In the genomic region with DNA sequence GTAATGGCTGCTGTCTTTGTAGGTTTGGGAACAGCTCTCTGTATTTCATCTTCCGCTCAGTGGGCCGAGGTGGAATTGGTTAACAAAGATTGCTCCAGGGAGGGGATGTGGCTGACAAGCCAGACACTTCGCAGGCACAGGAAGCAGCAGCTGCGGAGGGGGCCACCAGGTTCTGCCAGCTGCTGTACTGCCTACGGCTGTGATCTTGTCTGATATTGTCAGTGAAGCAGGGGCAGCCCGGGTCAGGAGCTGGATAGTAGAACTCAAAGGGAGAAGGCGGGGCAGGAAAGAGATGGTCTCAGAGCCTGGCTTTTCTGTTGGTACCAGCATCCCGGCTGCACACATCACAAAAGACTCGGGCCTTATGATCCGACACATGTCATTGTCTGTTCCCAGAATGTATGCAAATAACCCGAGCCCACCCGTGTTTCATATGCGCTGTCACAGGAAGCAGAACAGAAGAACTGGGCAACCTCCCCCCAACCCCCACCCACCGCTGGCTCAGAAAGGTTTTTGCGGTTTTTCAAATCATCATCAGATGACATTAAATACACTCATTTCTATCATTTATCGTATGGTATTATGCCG, we compare ENCODE assay signal across 10 mouse cellular contexts. TPM values are rescaled to one million over a fixed set of nuclear protein-coding genes. Genes with fewer than 3 reads are reported as not detected.
DNase-seq lines count a peak whose midpoint lies in the region; ATAC-seq lines count a peak whose summit lies in the region.
"Had no signal": no experiment of that assay in that cellular context is flagged by ENCODE, and none has a peak within 500 bp of the region (broad histone marks: within the 10 kb centered on the region; RNA-seq: fewer than 3 reads in every experiment).

No protein-coding gene starts in this region.

- no peaks in the 10 kb centered on the region for H3K9me3 ChIP-seq in heart, embryonic 13.5 days
- no peaks in the 10 kb centered on the region for H3K9me3 ChIP-seq in embryonic facial prominence, embryonic 13.5 days
- no peaks in the 10 kb centered on the region for H3K9me3 ChIP-seq in neural tube, embryonic 15.5 days (replicated peaks)

- no peak for ATAC-seq in heart, embryonic 13.5 days (ENCODE audit: extremely low read depth, insufficient number of reproducible peaks, low FRiP score, low TSS enrichment)
- peak; percentile 91 for ATAC-seq in CD4-positive, CD25-positive, alpha-beta regulatory T cell, adult 4 months
- ATAC-seq in embryonic facial prominence, embryonic 13.5 days (ENCODE audit: insufficient number of reproducible peaks, insufficient read depth, low FRiP score, low TSS enrichment, low read depth) = no peak
- 0 out of 2 replicates have a peak, but pooled peaks have one; percentile 26 for ATAC-seq in neural tube, embryonic 15.5 days (ENCODE audit: low FRiP score)
- no peak for ATAC-seq in erythroid progenitor cell, adult 5-6 weeks (replicated peaks; ENCODE audit: low FRiP score, poor library complexity, severe bottlenecking)
- ATAC-seq: Patski had no signal

- no peak overlapping the region for H3K27ac ChIP-seq in heart, embryonic 13.5 days (replicated peaks)
- no peak overlapping the region for H3K27ac ChIP-seq in embryonic facial prominence, embryonic 13.5 days
- peak overlapping the region; percentile 75 for H3K27ac ChIP-seq in neural tube, embryonic 15.5 days (replicated peaks)

- no peak overlapping the region for H3K4me3 ChIP-seq in heart, embryonic 13.5 days
- no peak overlapping the region for H3K4me3 ChIP-seq in embryonic facial prominence, embryonic 13.5 days
- H3K4me3 ChIP-seq in neural tube, embryonic 15.5 days (replicated peaks) = no peak overlapping the region

- no peaks in the 10 kb centered on the region for H3K27me3 ChIP-seq in heart, embryonic 13.5 days (replicated peaks)
- H3K27me3 ChIP-seq in embryonic facial prominence, embryonic 13.5 days = peaks cover 46% of the 10 kb centered on the region
- H3K27me3 ChIP-seq in neural tube, embryonic 15.5 days (replicated peaks) = no peaks in the 10 kb centered on the region; the same call in 1 of the 2 replicates
- H3K27me3 ChIP-seq: Patski had no signal

- H3K4me1 ChIP-seq in heart, embryonic 13.5 days = peaks cover 46% of the 10 kb centered on the region
- H3K4me1 ChIP-seq in embryonic facial prominence, embryonic 13.5 days = peaks cover 35% of the 10 kb centered on the region
- H3K4me1 ChIP-seq in neural tube, embryonic 15.5 days = peaks cover 59% of the 10 kb centered on the region

- WGBS in heart, embryonic 13.5 days = 33% methylated on average over 17 of the region's 17 CpGs
- 10% methylated on average over 17 of the region's 17 CpGs for WGBS in embryonic facial prominence, embryonic 13.5 days
- 12% methylated on average over 17 of the region's 17 CpGs for WGBS in neural tube, embryonic 15.5 days

- intact Hi-C loops in heart, postnatal 36 days (cut with DNase I) = no loop called here
- intact Hi-C loops in left cerebral cortex, postnatal 36 days (cut with DNase I) = loop anchor here (5.0 kb wide), 1 partner anchor 35 kb away; no protein-coding TSS in a partner anchor

- peak overlapping the region; percentile 15; the same call in 1 of the 2 replicates for H3K9ac ChIP-seq in heart, embryonic 13.5 days
- peak overlapping the region; percentile 44; the same call in 1 of the 2 replicates for H3K9ac ChIP-seq in embryonic facial prominence, embryonic 13.5 days
- peak overlapping the region; percentile 23 for H3K9ac ChIP-seq in neural tube, embryonic 15.5 days (replicated peaks)

- no peaks in the 10 kb centered on the region for H3K36me3 ChIP-seq in heart, embryonic 13.5 days
- H3K36me3 ChIP-seq in embryonic facial prominence, embryonic 13.5 days = no peaks in the 10 kb centered on the region
- no peaks in the 10 kb centered on the region for H3K36me3 ChIP-seq in neural tube, embryonic 15.5 days

- DNase-seq in heart, postnatal 36 days = no peak
- DNase-seq in left cerebral cortex, postnatal 36 days (ENCODE audit: low spot score in 2 of 2) = peak; percentile 32 to 40
- no peak for DNase-seq in kidney, postnatal 36 days

- H3K4me2 ChIP-seq in heart, embryonic 13.5 days = peak overlapping the region; percentile 30
- peak overlapping the region; percentile 39 for H3K4me2 ChIP-seq in embryonic facial prominence, embryonic 13.5 days
- H3K4me2 ChIP-seq in neural tube, embryonic 15.5 days = peak overlapping the region; percentile 29; the same call in 1 of the 2 replicates

RNA-seq across cellular contexts. Expression of a gene that starts 6.4 kb away (rescaled TPM):
- 4.6 and 4.9 TPM in 2 replicates for polyA plus RNA-seq in heart, embryonic 13.5 days (2015; fragmentation: Nextera tagmentation; extraction: Ambion mirVana)
- under 1 TPM; 0.53 to 0.89 TPM for total RNA-seq in heart, postnatal 36 days (2021)
- 1 to 10 TPM in 1 of 2 experiments, under 1 TPM in 1; 0.19 to 2.2 TPM for polyA plus RNA-seq in CD4-positive, CD25-positive, alpha-beta regulatory T cell, adult 4 months (2017; shearing (Covaris generic))
- 1.1 and 1.3 TPM in 2 replicates for polyA plus RNA-seq in embryonic facial prominence, embryonic 13.5 days (2015; fragmentation: Nextera tagmentation; extraction: Ambion mirVana)
- 1 to 10 TPM in 1 of 2 experiments, under 1 TPM in 1; 0.25 to 1.4 TPM for total RNA-seq in left cerebral cortex, postnatal 36 days (2021)
- 5.4 and 5.5 TPM in 2 replicates for polyA plus RNA-seq in neural tube, embryonic 15.5 days (2015; fragmentation: Nextera tagmentation; extraction: Ambion mirVana)
- not detected in 2 replicates for total RNA-seq in erythroid progenitor cell, adult 5-6 weeks (2015; ENCODE audit: low replicate concordance)
- not detected in 2 replicates for total RNA-seq in erythroid progenitor cell, adult 5-6 weeks (2017; ENCODE audit: low replicate concordance)

RNA-seq across cellular contexts. Expression of a gene that starts 43.1 kb away (rescaled TPM):
- 0.09 and 0.20 TPM in 2 replicates for polyA plus RNA-seq in heart, embryonic 13.5 days (2015; fragmentation: Nextera tagmentation; extraction: Ambion mirVana)
- total RNA-seq in heart, postnatal 36 days (2021) = under 1 TPM; 0.16 to 0.44 TPM
- polyA plus RNA-seq in CD4-positive, CD25-positive, alpha-beta regulatory T cell, adult 4 months (2017; shearing (Covaris generic)) = not detected
- polyA plus RNA-seq in embryonic facial prominence, embryonic 13.5 days (2015; fragmentation: Nextera tagmentation; extraction: Ambion mirVana) = 1.5 and 2.6 TPM in 2 replicates
- total RNA-seq in left cerebral cortex, postnatal 36 days (2021) = 100 to 1,000 TPM; 150 to 165 TPM
- polyA plus RNA-seq in neural tube, embryonic 15.5 days (2015; fragmentation: Nextera tagmentation; extraction: Ambion mirVana) = 101 and 123 TPM in 2 replicates
- total RNA-seq in erythroid progenitor cell, adult 5-6 weeks (2015; ENCODE audit: low replicate concordance) = not detected in 2 replicates
- total RNA-seq in erythroid progenitor cell, adult 5-6 weeks (2017; ENCODE audit: low replicate concordance) = not detected in 2 replicates
- polyA plus RNA-seq: heart, postnatal 0 days; Patski had no signal

Comparison
In these comparisons a context has a peak if more than half of its experiments do, and no peak if none do; other contexts are left out.
1. ATAC-seq: peak in CD4-positive, CD25-positive, alpha-beta regulatory T cell, adult 4 months (single experiment) and neural tube, embryonic 15.5 days (single experiment); none in heart, embryonic 13.5 days (single experiment), embryonic facial prominence, embryonic 13.5 days (single experiment) and erythroid progenitor cell, adult 5-6 weeks (single experiment).
2. DNase-seq: peak in left cerebral cortex, postnatal 36 days (2 of 2); none in heart, postnatal 36 days (0 of 2) and kidney, postnatal 36 days (0 of 2).
3. RNA of a gene that starts 43.1 kb away (polyA plus RNA-seq): 101 to 123 TPM in neural tube, embryonic 15.5 days; 1.5 to 2.6 TPM in embryonic facial prominence, embryonic 13.5 days, 0.09 to 0.20 TPM in heart, embryonic 13.5 days and not detected in CD4-positive, CD25-positive, alpha-beta regulatory T cell, adult 4 months; every median in the first group is over 10 times any median in the second.
4. Peak in every context shown above with its lines, with median percentiles within 50 percentile points of each other: H3K4me2 ChIP-seq and H3K9ac ChIP-seq.